Mouse (Mus musculus) stomach, embryonic 15.5 days (tissue): Measurements from ENCODE around the gene Rpa1. TPM values are rescaled to one million over a fixed set of nuclear protein-coding genes. Genes with fewer than 3 reads are reported as not detected.
"Not testable (repeated sequence)": the region's sequence is repeated elsewhere in the genome, so short reads cannot be mapped to it uniquely, and the experiment has no call there.

Experiments used
- ATAC-seq: fragments of 200-750 bp; cut with Nextera tagmentation; 2 replicates; pipeline ENCODE4 v1.8.0; 2017; ENCODE audit warnings: low read depth, moderate number of reproducible peaks, moderate TSS enrichment; ENCODE audit not compliant: insufficient read depth, low FRiP score
- H3K27ac ChIP-seq: fragments of 300-500 bp; sonication (generic); 2 replicates; pipeline ENCODE4 v1.5.1; 2015; ENCODE audit warnings: mild to moderate bottlenecking, inconsistent platforms
- H3K27me3 ChIP-seq: fragments of 300-500 bp; sonication (generic); replicated peaks from 2 replicates; pipeline ENCODE4 v1.6.1; 2015; ENCODE audit warnings: inconsistent platforms
- H3K36me3 ChIP-seq: fragments of 300-500 bp; sonication (generic); 2 replicates; pipeline ENCODE4 v1.6.1; 2015; ENCODE audit warnings: inconsistent platforms
- H3K4me1 ChIP-seq: fragments of 300-500 bp; sonication (generic); 2 replicates; pipeline ENCODE4 v1.6.1; 2015; ENCODE audit warnings: inconsistent platforms
- H3K4me2 ChIP-seq: fragments of 300-500 bp; sonication (generic); 2 replicates; pipeline ENCODE4 v1.6.1; 2015; ENCODE audit warnings: mild to moderate bottlenecking, inconsistent platforms
- H3K4me3 ChIP-seq: fragments of 300-500 bp; sonication (generic); replicated peaks from 2 replicates; pipeline ENCODE4 v1.5.1; 2015; ENCODE audit warnings: inconsistent platforms
- H3K9ac ChIP-seq: fragments of 300-500 bp; sonication (generic); 2 replicates; pipeline ENCODE4 v1.6.1; 2015; ENCODE audit warnings: inconsistent platforms
- H3K9me3 ChIP-seq: fragments of 300-500 bp; sonication (generic); 2 replicates; pipeline ENCODE4 v1.6.1; 2016; ENCODE audit warnings: inconsistent platforms
- WGBS: fragments of 180-500 bp; shearing (Covaris S2); methylation state at CpG from one replicate; pipeline ENCODE4 v1.1.7; 2015; 5-methylcytosine and 5-hydroxymethylcytosine counted together
- polyA plus RNA-seq: library from polyadenylated mRNA; unstranded; fragments of >200 nt; fragmentation: Nextera tagmentation; extraction: Ambion mirVana; gene quantifications from 2 replicates; pipeline ENCODE4 v1.2.1, GENCODE M21; 2015

Rpa1 gene
- polyA plus RNA-seq, 1 experiment from 2014 or later, result 98.5 TPM

GRCm38 (mm10) chr11:75294862-75295261 is 53.3 kb downstream of the Rpa1 start:
- no peak overlapping the region for H3K4me2 ChIP-seq
- no peaks in the 10 kb centered on the region for H3K27me3 ChIP-seq
- no peak overlapping the region for H3K4me3 ChIP-seq
- H3K4me1 ChIP-seq, result peaks cover 5% of the 10 kb centered on the region; the same call in 1 of the 2 replicates
- 0 out of 2 replicates have a peak, but pooled peaks cover 2% of the 10 kb centered on the region for H3K36me3 ChIP-seq
- no peak overlapping the region for H3K9ac ChIP-seq
- H3K27ac ChIP-seq, result no peak overlapping the region
- ATAC-seq, result no peak
- H3K9me3 ChIP-seq, result no peaks in the 10 kb centered on the region
- WGBS, result 51% methylated on average over 9 of the region's 9 CpGs

- no peaks in the 10 kb centered on the region for H3K9me3 ChIP-seq
- H3K4me2 ChIP-seq, result no peak overlapping the region
- peaks cover 5% of the 10 kb centered on the region; the same call in 1 of the 2 replicates for H3K4me1 ChIP-seq
- H3K27ac ChIP-seq, result no peak overlapping the region
- no peak for ATAC-seq
- WGBS, result 50% methylated on average over 21 of the region's 21 CpGs
- H3K36me3 ChIP-seq, result no peaks in the 10 kb centered on the region
- H3K27me3 ChIP-seq, result no peaks in the 10 kb centered on the region
- H3K9ac ChIP-seq, result no peak overlapping the region
- no peak overlapping the region for H3K4me3 ChIP-seq
These were observed 54.2 kb downstream of the Rpa1 start for GRCm38 (mm10) chr11:75293852-75294361.

- no peaks in the 10 kb centered on the region for H3K9me3 ChIP-seq
- WGBS, result 81% methylated on average over 7 of the region's 7 CpGs
- no peaks in the 10 kb centered on the region for H3K36me3 ChIP-seq
- no peak overlapping the region for H3K4me3 ChIP-seq
- H3K27me3 ChIP-seq, result no peaks in the 10 kb centered on the region
- no peak overlapping the region for H3K4me2 ChIP-seq
- peaks cover 5% of the 10 kb centered on the region; the same call in 1 of the 2 replicates for H3K4me1 ChIP-seq
- H3K9ac ChIP-seq, result no peak overlapping the region
- no peak for ATAC-seq
- H3K27ac ChIP-seq, result no peak overlapping the region
These were observed 55.8 kb downstream of the Rpa1 start for GRCm38 (mm10) chr11:75292281-75292680.

- H3K27me3 ChIP-seq, result no peaks in the 10 kb centered on the region
- no peaks in the 10 kb centered on the region for H3K36me3 ChIP-seq
- no peak overlapping the region; the same call in 1 of the 2 replicates for H3K27ac ChIP-seq
- H3K9ac ChIP-seq, result no peak overlapping the region
- WGBS, result 30% methylated on average over 25 of the region's 25 CpGs
- peaks cover 5% of the 10 kb centered on the region; the same call in 1 of the 2 replicates for H3K4me1 ChIP-seq
- no peak overlapping the region for H3K4me3 ChIP-seq
- ATAC-seq, result no peak
- no peaks in the 10 kb centered on the region for H3K9me3 ChIP-seq
- H3K4me2 ChIP-seq, result peak overlapping the region; percentile 28; the same call in 1 of the 2 replicates
These were observed 56.5 kb downstream of the Rpa1 start for GRCm38 (mm10) chr11:75291389-75292215.

- Histone ChIP-seq H3K4me2 (peak overlapping the region; percentile 28; the same call in 1 of the 2 replicates), H3K27ac (no peak overlapping the region), H3K27me3 (no peaks in the 10 kb centered on the region), H3K9me3 (no peaks in the 10 kb centered on the region), H3K4me3 (no peak overlapping the region), H3K9ac (no peak overlapping the region), H3K36me3 (no peaks in the 10 kb centered on the region), H3K4me1 (peaks cover 5% of the 10 kb centered on the region; the same call in 1 of the 2 replicates)
- no peak for ATAC-seq
- WGBS, result 15% methylated on average over 6 of the region's 6 CpGs
These were observed 57.4 kb downstream of the Rpa1 start for GRCm38 (mm10) chr11:75290566-75291271.

- 79% methylated on average over 2 of the region's 2 CpGs for WGBS
- Histone ChIP-seq H3K4me2 (no peak overlapping the region), H3K9ac (no peak overlapping the region), H3K4me3 (no peak overlapping the region), H3K27ac (no peak overlapping the region), H3K36me3 (no peaks in the 10 kb centered on the region), H3K9me3 (no peaks in the 10 kb centered on the region), H3K27me3 (no peaks in the 10 kb centered on the region), H3K4me1 (peaks cover 5% of the 10 kb centered on the region; the same call in 1 of the 2 replicates)
- no peak for ATAC-seq
These were observed 59.0 kb downstream of the Rpa1 start for GRCm38 (mm10) chr11:75289120-75289519.

- no peaks in the 10 kb centered on the region for H3K9me3 ChIP-seq
- H3K4me1 ChIP-seq, result peaks cover 3% of the 10 kb centered on the region; the same call in 1 of the 2 replicates
- ATAC-seq, result no peak
- no peak overlapping the region for H3K9ac ChIP-seq
- H3K4me2 ChIP-seq, result no peak overlapping the region
- H3K27ac ChIP-seq, result no peak overlapping the region
- WGBS, result 67% methylated on average over 8 of the region's 8 CpGs
- H3K4me3 ChIP-seq, result no peak overlapping the region
- H3K27me3 ChIP-seq, result no peaks in the 10 kb centered on the region
- no peaks in the 10 kb centered on the region for H3K36me3 ChIP-seq
These were observed 59.6 kb downstream of the Rpa1 start for GRCm38 (mm10) chr11:75288517-75288916.

GRCm38 (mm10) chr11:75287940-75288339 is 60.2 kb downstream of the Rpa1 start:
- no peak for ATAC-seq
- Histone ChIP-seq H3K9ac (no peak overlapping the region), H3K4me2 (no peak overlapping the region), H3K36me3 (no peaks in the 10 kb centered on the region), H3K27ac (no peak overlapping the region), H3K4me3 (no peak overlapping the region), H3K4me1 (peaks cover 2% of the 10 kb centered on the region; the same call in 1 of the 2 replicates), H3K9me3 (no peaks in the 10 kb centered on the region), H3K27me3 (peaks cover 5% of the 10 kb centered on the region)
- WGBS, result 74% methylated on average over 10 of the region's 10 CpGs

- H3K4me2 ChIP-seq, result no peak overlapping the region
- no peak for ATAC-seq
- 84% methylated on average over 4 of the region's 4 CpGs for WGBS
These were observed 61.3 kb downstream of the Rpa1 start for GRCm38 (mm10) chr11:75286868-75287267.

GRCm38 (mm10) chr11:75285893-75286467 is 62.1 kb downstream of the Rpa1 start:
- 42% methylated on average over 4 of the region's 4 CpGs for WGBS
- Histone ChIP-seq H3K36me3 (no peaks in the 10 kb centered on the region), H3K9me3 (no peaks in the 10 kb centered on the region), H3K9ac (no peak overlapping the region), H3K4me1 (peaks cover 12% of the 10 kb centered on the region), H3K27ac (no peak overlapping the region), H3K27me3 (peaks cover 24% of the 10 kb centered on the region), H3K4me3 (no peak overlapping the region), H3K4me2 (no peak overlapping the region)
- no peak for ATAC-seq

More at GRCm38 (mm10) chr11:75286868-75287267, 61.3 kb downstream of the Rpa1 start:
- Histone ChIP-seq H3K27me3 (peaks cover 15% of the 10 kb centered on the region), H3K4me1 (peaks cover 10% of the 10 kb centered on the region), H3K9me3 (no peaks in the 10 kb centered on the region), H3K9ac (no peak overlapping the region), H3K36me3 (no peaks in the 10 kb centered on the region), H3K27ac (no peak overlapping the region), H3K4me3 (no peak overlapping the region)

GRCm38 (mm10) chr11:75283784-75284183 is 64.3 kb downstream of the Rpa1 start:
- not testable (repeated sequence) for H3K9me3 ChIP-seq, H3K27ac ChIP-seq, H3K4me3 ChIP-seq, ATAC-seq, H3K36me3 ChIP-seq, H3K9ac ChIP-seq, H3K4me2 ChIP-seq
- peaks cover 18% of the 10 kb centered on the region for H3K4me1 ChIP-seq
- peaks cover 30% of the 10 kb centered on the region for H3K27me3 ChIP-seq
- 60% methylated on average over 3 of the region's 3 CpGs for WGBS
